Mouse (Mus musculus): ENCODE results near the gene Kank3. TPM values are rescaled to one million over a fixed set of nuclear protein-coding genes. Genes with fewer than 3 reads are reported as not detected.

Kank3 gene
- polyA plus RNA-seq, 1 experiment = 52.1 TPM

DNA sequence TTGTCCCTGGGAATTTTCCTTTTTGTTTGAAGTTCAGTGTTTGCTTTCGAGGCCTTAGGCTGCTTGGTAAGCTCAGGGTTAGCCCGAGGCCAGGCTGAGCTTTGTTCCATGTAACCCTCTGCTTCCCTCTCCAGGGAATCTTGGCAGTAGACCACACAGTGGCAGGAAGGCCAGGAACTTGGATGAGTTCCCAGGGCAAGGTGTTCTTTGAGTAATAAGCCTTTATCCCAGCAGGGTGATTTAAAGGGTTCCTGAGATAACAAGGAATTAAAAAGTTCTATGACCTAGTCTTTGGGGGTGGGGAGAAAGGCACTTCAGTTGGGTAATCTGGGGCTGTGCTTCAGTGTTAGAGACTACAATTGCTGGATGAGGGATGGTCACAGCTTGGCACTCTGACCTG, 18.6 kb downstream of the Kank3 start:
- DNase-seq = peak; percentile 64 to 84
- H3K4me3 ChIP-seq (replicated peaks; ENCODE audit: insufficient read depth, low read depth, low read length) = no peak overlapping the region
- TF ChIP-seq POLR2A (IDR thresholded peaks at IDR 0.05; ENCODE audit: borderline replicate concordance, insufficient read depth, low read length) (no peak), CTCF (IDR thresholded peaks at IDR 0.05; ENCODE audit: borderline replicate concordance, insufficient read depth, low read depth, low read length) (no peak)
- WGBS = 3% methylated on average over 2 of the region's 2 CpGs
- H3K27ac ChIP-seq (ENCODE audit: insufficient read depth, low read length) = peak overlapping the region; percentile 43; the same call in 1 of the 2 replicates
- peaks cover 13% of the 10 kb centered on the region for H3K4me1 ChIP-seq (ENCODE audit: control insufficient read depth, insufficient read depth, low read length)
- no peaks in the 10 kb centered on the region for H3K27me3 ChIP-seq (ENCODE audit: control insufficient read depth, insufficient read depth, low read length)

DNA sequence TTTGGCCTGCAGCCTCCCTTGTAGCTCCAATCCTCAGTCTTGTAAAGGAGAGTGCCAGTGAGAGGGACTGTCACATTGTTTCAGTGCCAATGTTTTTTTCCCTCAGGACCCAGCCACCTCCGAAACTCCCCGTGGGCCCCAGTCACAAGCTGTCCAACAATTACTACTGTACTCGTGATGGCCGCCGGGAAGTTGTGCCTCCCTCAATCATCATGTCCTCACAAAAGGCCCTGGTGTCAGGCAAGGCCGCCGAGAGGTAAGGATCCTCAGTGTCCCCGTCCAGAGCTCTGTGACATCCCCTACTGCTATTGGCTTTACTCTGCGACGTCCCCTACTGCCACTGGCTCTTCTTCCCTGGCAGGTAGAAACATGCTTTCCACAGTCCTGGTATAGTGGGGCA, 19.2 kb downstream of the Kank3 start:
- WGBS = 18% methylated on average over 10 of the region's 10 CpGs
- Histone ChIP-seq H3K27ac (ENCODE audit: insufficient read depth, low read length) (peak overlapping the region; percentile 10; the same call in 1 of the 2 replicates), H3K27me3 (ENCODE audit: control insufficient read depth, insufficient read depth, low read length) (no peaks in the 10 kb centered on the region), H3K4me3 (replicated peaks; ENCODE audit: insufficient read depth, low read depth, low read length) (no peak overlapping the region), H3K4me1 (ENCODE audit: control insufficient read depth, insufficient read depth, low read length) (peaks cover 13% of the 10 kb centered on the region)
- DNase-seq = peak in 1 of 2 experiments; percentile 30
- no peak for TF ChIP-seq POLR2A (IDR thresholded peaks at IDR 0.05; ENCODE audit: borderline replicate concordance, insufficient read depth, low read length)
- no peak for TF ChIP-seq CTCF (IDR thresholded peaks at IDR 0.05; ENCODE audit: borderline replicate concordance, insufficient read depth, low read depth, low read length)

DNA sequence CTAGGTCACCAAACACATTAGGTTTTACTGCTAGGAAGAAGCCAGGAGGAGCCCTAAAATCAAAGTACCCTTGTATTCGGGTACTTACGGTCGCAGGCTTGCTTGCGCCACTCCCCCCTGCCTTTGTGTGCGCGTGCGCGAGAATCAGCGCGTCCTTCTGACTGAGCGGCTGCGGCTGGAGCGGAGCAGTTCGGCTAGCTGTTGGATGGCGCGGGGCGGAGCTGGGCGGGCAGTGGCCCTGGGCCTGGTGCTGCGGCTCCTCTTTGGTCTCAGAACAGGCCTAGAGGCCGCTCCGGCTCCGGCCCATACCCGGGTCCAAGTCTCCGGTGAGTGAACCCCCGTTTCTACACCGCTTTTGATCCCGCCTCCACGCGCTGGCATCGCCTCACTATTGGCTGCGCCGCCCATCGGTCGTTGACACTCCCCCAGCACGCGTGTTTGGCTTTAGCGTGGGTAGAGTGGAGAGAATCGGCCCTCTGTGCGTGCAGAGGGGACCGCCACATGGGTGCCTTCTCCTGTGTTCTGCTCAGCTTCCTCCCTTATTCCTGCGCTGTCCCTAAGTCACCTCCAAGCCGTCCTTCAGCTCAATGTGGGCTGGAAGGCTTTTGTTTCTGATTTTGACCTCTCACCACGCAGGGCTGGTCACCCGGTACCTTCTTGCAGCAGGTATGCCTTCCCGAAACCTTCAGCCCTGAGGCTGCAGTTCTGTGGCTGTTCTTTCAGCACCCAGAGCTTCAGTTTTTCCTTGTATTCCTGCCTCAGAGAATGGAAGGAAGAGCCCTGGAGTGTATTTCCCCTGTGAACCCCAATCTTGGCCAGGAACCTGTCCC, 32.9 kb downstream of the Kank3 start, which contains the start of gene Cd320:
TSS of gene Cd320 (plus strand) at position 126 of the 830 bp plus-strand sequence.
- under 1% methylated on average over 45 of the region's 45 CpGs for WGBS
- Histone ChIP-seq H3K27me3 (ENCODE audit: control insufficient read depth, insufficient read depth, low read length) (no peaks in the 10 kb centered on the region), H3K27ac (ENCODE audit: insufficient read depth, low read length) (0 out of 2 replicates have a peak within 1 kb of the TSS, but pooled peaks have one; percentile 32), H3K4me3 (replicated peaks; ENCODE audit: insufficient read depth, low read depth, low read length) (peak within 1 kb of the TSS; percentile 74), H3K4me1 (ENCODE audit: control insufficient read depth, insufficient read depth, low read length) (no peaks in the 10 kb centered on the region)
- TF ChIP-seq POLR2A (IDR thresholded peaks at IDR 0.05; ENCODE audit: borderline replicate concordance, insufficient read depth, low read length) (peak; percentile 80), CTCF (IDR thresholded peaks at IDR 0.05; ENCODE audit: borderline replicate concordance, insufficient read depth, low read depth, low read length) (no peak)
- DNase-seq = peak; percentile 93 to 96

GRCm38 (mm10) chr17:33844196-33844595, 33.9 kb downstream of the Kank3 start:
- H3K27ac ChIP-seq (ENCODE audit: insufficient read depth, low read length) = no peak overlapping the region
- 41% methylated on average over 1 of the region's 1 CpGs for WGBS
- H3K27me3 ChIP-seq (ENCODE audit: control insufficient read depth, insufficient read depth, low read length) = no peaks in the 10 kb centered on the region
- TF ChIP-seq POLR2A (IDR thresholded peaks at IDR 0.05; ENCODE audit: borderline replicate concordance, insufficient read depth, low read length) = no peak
- TF ChIP-seq CTCF (IDR thresholded peaks at IDR 0.05; ENCODE audit: borderline replicate concordance, insufficient read depth, low read depth, low read length) = no peak
- H3K4me3 ChIP-seq (replicated peaks; ENCODE audit: insufficient read depth, low read depth, low read length) = no peak overlapping the region
- no peaks in the 10 kb centered on the region for H3K4me1 ChIP-seq (ENCODE audit: control insufficient read depth, insufficient read depth, low read length)
- no peak for DNase-seq

DNA sequence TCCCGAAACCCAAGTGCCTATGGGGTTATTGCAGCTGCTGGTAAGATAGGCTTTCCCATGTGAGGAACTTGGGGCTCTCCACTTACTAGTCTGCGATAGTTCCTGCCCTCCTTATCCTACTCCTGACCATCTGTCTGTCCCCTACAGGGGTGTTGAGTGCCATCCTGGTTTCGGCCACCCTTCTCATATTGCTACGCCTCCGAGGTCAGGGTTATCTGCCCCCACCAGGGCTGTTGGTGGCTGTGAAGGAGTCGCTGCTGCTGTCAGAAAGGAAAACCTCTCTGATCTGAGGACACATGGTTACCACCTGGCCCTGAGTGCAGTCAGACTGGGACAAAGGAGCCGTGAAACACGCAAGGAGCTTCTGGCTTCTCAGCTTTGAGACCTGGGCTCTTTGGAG, 37.8 kb downstream of the Kank3 start:
- DNase-seq = no peak
- TF ChIP-seq POLR2A (IDR thresholded peaks at IDR 0.05; ENCODE audit: borderline replicate concordance, insufficient read depth, low read length) = no peak
- no peak for TF ChIP-seq CTCF (IDR thresholded peaks at IDR 0.05; ENCODE audit: borderline replicate concordance, insufficient read depth, low read depth, low read length)
- WGBS = 90% methylated on average over 8 of the region's 8 CpGs
- Histone ChIP-seq H3K4me3 (replicated peaks; ENCODE audit: insufficient read depth, low read depth, low read length) (no peak overlapping the region), H3K27ac (ENCODE audit: insufficient read depth, low read length) (no peak overlapping the region), H3K4me1 (ENCODE audit: control insufficient read depth, insufficient read depth, low read length) (no peaks in the 10 kb centered on the region), H3K27me3 (ENCODE audit: control insufficient read depth, insufficient read depth, low read length) (no peaks in the 10 kb centered on the region)

DNA sequence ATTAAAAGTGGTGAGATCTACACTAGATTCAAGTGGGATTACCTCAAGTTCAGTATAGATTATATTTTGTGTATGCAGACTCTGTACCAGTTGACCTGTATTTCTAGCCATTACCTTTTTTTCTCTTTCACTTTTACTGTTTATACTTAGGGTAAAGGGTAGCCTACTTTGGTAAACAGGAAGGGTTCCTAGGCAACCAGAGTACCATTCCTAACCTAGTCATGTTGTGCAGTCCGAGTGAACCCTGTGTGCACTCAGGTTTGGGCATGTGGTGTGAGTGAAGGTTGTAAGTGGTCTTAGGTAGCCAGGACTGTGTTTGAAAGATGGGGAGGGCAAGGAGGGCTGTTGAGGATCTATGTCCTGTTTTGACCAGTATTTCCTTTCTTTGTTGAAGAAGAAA, 41.0 kb downstream of the Kank3 start:
- no peaks in the 10 kb centered on the region for H3K27me3 ChIP-seq (ENCODE audit: control insufficient read depth, insufficient read depth, low read length)
- no peak for TF ChIP-seq POLR2A (IDR thresholded peaks at IDR 0.05; ENCODE audit: borderline replicate concordance, insufficient read depth, low read length)
- TF ChIP-seq CTCF (IDR thresholded peaks at IDR 0.05; ENCODE audit: borderline replicate concordance, insufficient read depth, low read depth, low read length) = no peak
- WGBS = 74% methylated on average over 1 of the region's 1 CpGs
- no peak overlapping the region for H3K4me3 ChIP-seq (replicated peaks; ENCODE audit: insufficient read depth, low read depth, low read length)
- no peaks in the 10 kb centered on the region for H3K4me1 ChIP-seq (ENCODE audit: control insufficient read depth, insufficient read depth, low read length)
- H3K27ac ChIP-seq (ENCODE audit: insufficient read depth, low read length) = no peak overlapping the region
- no peak for DNase-seq

- Histone ChIP-seq H3K4me3 (replicated peaks; ENCODE audit: insufficient read depth, low read depth, low read length) (no peak overlapping the region), H3K4me1 (ENCODE audit: control insufficient read depth, insufficient read depth, low read length) (no peaks in the 10 kb centered on the region), H3K27me3 (ENCODE audit: control insufficient read depth, insufficient read depth, low read length) (no peaks in the 10 kb centered on the region), H3K27ac (ENCODE audit: insufficient read depth, low read length) (no peak overlapping the region)
- whole genome bisulfite sequencing = 25% methylated on average over 4 of the region's 4 CpGs
- TF ChIP-seq CTCF (IDR thresholded peaks at IDR 0.05; ENCODE audit: borderline replicate concordance, insufficient read depth, low read depth, low read length) = no peak
- no peak for TF ChIP-seq POLR2A (IDR thresholded peaks at IDR 0.05; ENCODE audit: borderline replicate concordance, insufficient read depth, low read length)
- no peak for DNase-seq
Observed at GRCm38 (mm10) chr17:33857816-33858215, 47.5 kb downstream of the Kank3 start.
